Mouse (Mus musculus) embryonic facial prominence, embryonic 14.5 days (tissue): ENCODE measurements around the gene Idi2. TPM values are rescaled to one million over a fixed set of nuclear protein-coding genes. Genes with fewer than 3 reads are reported as not detected.
"Not testable (repeated sequence)": the region's sequence is repeated elsewhere in the genome, so short reads cannot be mapped to it uniquely, and the experiment has no call there.

Experiments
- ATAC-seq: fragments of 200-750 bp; cut with Nextera tagmentation; 2 replicates; pipeline ENCODE4 v1.8.0; 2017; ENCODE audit warnings: low read depth, moderate number of reproducible peaks, moderate TSS enrichment
- DNase-seq: peaks from one replicate; pipeline ENCODE4 v3.0.0-alpha.2; 2015; ENCODE audit warnings: low spot score
- H3K27ac ChIP-seq: fragments of 300-500 bp; sonication (generic); replicated peaks from 2 replicates; pipeline ENCODE4 v1.5.1; 2014; ENCODE audit warnings: low read depth, mild to moderate bottlenecking, low read length, moderate library complexity
- H3K27me3 ChIP-seq: fragments of 300-500 bp; sonication (generic); replicated peaks from 2 replicates; pipeline ENCODE4 v1.6.1; 2014; ENCODE audit warnings: low read length; ENCODE audit not compliant: control insufficient read depth, insufficient read depth
- H3K36me3 ChIP-seq: fragments of 300-500 bp; sonication (generic); 2 replicates; pipeline ENCODE4 v1.6.1; 2014; ENCODE audit warnings: low read length, mixed read lengths; ENCODE audit not compliant: control insufficient read depth, insufficient read depth
- H3K4me1 ChIP-seq: fragments of 300-500 bp; sonication (generic); 2 replicates; pipeline ENCODE4 v1.6.1; 2014; ENCODE audit warnings: antibody characterized with exemption, low read length; ENCODE audit not compliant: control insufficient read depth, insufficient read depth
- H3K4me2 ChIP-seq: fragments of 300-500 bp; sonication (generic); 2 replicates; pipeline ENCODE4 v1.6.1; 2014; ENCODE audit warnings: low read depth, mild to moderate bottlenecking, low read length, moderate library complexity, mixed read lengths
- H3K4me3 ChIP-seq: fragments of 300-500 bp; sonication (generic); 2 replicates; pipeline ENCODE4 v1.5.1; 2014; ENCODE audit warnings: low read depth, mild to moderate bottlenecking, low read length
- H3K9ac ChIP-seq: fragments of 300-500 bp; sonication (generic); 2 replicates; pipeline ENCODE4 v1.6.1; 2014; ENCODE audit warnings: low read depth, mild to moderate bottlenecking, low read length, moderate library complexity, mixed read lengths
- H3K9me3 ChIP-seq: fragments of 300-500 bp; sonication (generic); 2 replicates; pipeline ENCODE4 v1.6.1; 2016; ENCODE audit warnings: low read length; ENCODE audit not compliant: control insufficient read depth
- WGBS: fragments of 180-500 bp; shearing (Covaris S2); extraction: QIAGEN DNeasy Blood & Tissue Kit; methylation state at CpG from one replicate; pipeline ENCODE4 v1.1.7; 2014; 5-methylcytosine and 5-hydroxymethylcytosine counted together
- polyA plus RNA-seq: library from polyadenylated mRNA; unstranded; fragments of >200 nt; fragmentation: Nextera tagmentation; extraction: Ambion mirVana; gene quantifications from 2 replicates; pipeline ENCODE4 v1.2.1, GENCODE M21; 2014

The Idi2 gene
- polyA plus RNA-seq, result 0.38 and 3.0 TPM in 2 replicates

DNA sequence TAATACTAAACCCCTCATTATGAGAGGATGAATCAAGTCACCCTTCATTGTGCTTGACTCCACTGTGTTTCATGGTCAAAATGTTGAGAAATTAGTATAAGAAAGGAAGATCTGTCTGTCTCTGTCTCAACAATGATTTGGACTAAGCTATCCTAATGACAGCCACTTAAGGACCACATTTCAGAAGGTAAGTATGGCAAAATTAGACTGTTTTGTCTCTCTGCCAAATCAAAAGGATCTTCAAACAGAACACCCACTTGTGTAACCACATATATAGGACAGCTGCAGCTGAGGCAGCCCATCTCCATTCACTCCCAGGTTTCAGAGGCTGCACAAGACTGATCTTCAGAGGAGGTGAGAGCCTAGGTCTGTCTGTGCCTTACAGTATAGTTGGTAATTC is at the start of gene Idi2:
Gene Idi2 (plus strand): TSS at position 301 of the 400 bp plus-strand sequence.
- H3K36me3 ChIP-seq, H3K27me3 ChIP-seq, H3K27ac ChIP-seq, H3K9me3 ChIP-seq, H3K4me2 ChIP-seq, H3K9ac ChIP-seq, DNase-seq, H3K4me1 ChIP-seq, ATAC-seq, H3K4me3 ChIP-seq: not testable (repeated sequence)

DNA sequence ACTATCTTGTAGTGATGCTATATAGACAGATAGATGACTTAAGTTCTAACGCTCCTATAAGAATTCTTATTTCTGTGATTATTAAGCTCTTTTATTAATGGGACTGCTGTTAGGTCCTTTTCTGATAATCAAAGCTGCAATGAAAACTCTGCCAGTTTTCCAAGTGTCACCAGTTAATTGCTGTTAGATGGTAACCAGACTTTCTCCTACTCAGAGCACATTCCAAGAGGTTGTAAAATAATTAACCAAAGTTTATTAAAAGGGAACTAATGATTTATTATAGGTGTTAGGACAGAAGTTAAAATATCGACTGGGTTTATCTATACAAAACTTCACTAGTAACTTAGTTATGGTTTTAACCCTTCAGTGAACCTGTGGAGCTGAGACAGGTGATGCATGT is 46.7 kb upstream of the Idi2 start:
- H3K9ac ChIP-seq, H3K27ac ChIP-seq, ATAC-seq, H3K27me3 ChIP-seq, DNase-seq, H3K4me3 ChIP-seq, H3K4me2 ChIP-seq, H3K36me3 ChIP-seq, H3K4me1 ChIP-seq: not testable (repeated sequence)
- 89% methylated on average over 2 of the region's 2 CpGs for WGBS
- peaks cover 15% of the 10 kb centered on the region; the same call in 1 of the 2 replicates for H3K9me3 ChIP-seq

DNA sequence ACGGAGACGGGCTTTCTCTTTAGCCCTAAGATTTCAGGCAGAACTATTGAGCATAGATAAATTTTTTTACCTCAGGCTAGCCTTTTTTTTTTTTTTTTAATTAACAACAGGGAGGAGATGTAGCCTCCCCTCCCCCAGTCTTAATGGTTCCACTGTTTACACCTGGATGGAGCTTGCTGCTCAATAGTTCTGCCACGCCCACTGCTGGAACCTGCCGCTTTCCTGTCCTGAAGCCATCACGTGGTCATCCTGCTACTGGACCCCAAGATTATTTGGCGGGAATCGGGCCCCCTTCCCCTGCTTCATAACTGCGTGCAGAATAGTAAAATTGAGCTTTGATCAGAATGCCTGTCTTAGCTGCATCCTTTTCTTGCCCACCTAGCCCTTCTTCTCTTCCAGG is 38.8 kb upstream of the Idi2 start:
- not testable (repeated sequence) for H3K9me3 ChIP-seq, ATAC-seq, H3K4me1 ChIP-seq, H3K27ac ChIP-seq, H3K9ac ChIP-seq, H3K4me2 ChIP-seq, H3K36me3 ChIP-seq, DNase-seq, H3K4me3 ChIP-seq, H3K27me3 ChIP-seq
- WGBS, result 88% methylated on average over 8 of the region's 8 CpGs

DNA sequence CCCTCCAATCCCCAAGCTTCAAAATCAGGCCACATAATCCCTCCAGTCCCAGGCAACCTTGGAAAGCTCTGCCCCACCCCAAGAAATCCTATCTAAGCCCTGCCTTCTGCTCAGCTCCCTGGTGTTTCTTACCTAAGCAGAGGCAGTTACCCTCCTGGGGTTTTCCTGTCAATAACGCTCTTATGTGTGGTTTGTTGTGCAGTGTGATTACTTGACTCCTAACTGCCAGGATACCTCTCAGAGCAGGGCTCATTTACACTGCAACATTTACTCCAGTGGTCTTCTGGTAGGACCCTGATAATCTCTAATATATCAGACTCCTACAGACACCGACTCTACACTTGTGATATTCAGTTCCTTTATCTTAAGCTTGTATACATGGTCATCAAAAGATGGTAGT is 19.2 kb upstream of the Idi2 start:
- Histone ChIP-seq H3K4me1 (no peaks in the 10 kb centered on the region), H3K9me3 (no peaks in the 10 kb centered on the region), H3K4me2 (no peak overlapping the region), H3K9ac (no peak overlapping the region), H3K27me3 (no peaks in the 10 kb centered on the region), H3K27ac (no peak overlapping the region), H3K36me3 (no peaks in the 10 kb centered on the region), H3K4me3 (no peak overlapping the region)
- DNase-seq, result no peak
- no peak for ATAC-seq
- WGBS, result 49% methylated on average over 2 of the region's 2 CpGs

DNA sequence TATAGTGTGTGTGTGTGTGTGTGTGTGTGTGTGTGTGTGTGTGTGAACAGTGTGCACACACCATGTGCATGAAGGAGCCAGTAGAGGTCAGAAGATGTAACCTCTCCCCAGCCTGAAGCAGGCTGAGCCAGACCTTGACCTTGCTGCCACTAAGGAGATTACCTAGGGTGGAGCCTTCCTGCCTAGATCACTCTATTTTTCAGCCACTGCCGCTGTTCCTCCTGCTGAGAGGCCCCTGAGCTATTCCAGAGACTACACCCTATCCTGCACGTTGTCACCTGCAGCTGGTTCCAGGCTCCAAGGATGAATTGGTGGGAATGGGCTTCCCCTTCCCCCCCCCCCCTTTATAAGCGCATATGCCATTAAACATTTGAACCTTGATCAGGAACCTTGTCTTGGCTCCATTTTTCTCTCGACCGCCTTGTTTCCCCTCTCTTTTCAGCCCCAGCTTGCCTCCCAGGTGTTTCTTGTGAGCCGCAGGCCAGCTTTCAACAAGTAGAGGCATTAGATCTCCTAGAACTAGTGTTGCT is 15.0 kb upstream of the Idi2 start:
- not testable (repeated sequence) for H3K9me3 ChIP-seq, H3K36me3 ChIP-seq, DNase-seq, H3K9ac ChIP-seq, H3K27ac ChIP-seq, H3K4me1 ChIP-seq, ATAC-seq, H3K4me3 ChIP-seq, H3K4me2 ChIP-seq, H3K27me3 ChIP-seq
- WGBS, result 75% methylated on average over 6 of the region's 6 CpGs

DNA sequence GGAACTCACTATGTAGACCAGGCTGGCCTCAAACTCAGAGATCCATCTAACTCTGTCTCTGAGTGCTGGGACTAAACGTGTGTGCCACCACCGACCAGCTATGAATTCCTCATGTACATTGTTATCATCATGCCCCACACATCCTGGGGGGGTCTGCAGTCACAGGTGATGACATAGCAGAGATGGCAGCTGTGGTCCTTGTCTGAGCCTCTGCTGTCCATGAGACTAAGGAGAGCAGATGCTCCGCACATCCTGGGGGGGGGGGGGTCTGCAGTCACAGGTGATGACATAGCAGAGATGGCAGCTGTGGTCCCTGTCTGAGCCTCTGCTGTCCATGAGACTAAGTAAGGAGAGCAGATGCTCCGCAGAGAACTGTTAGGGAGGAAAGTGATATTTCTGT is 11.6 kb upstream of the Idi2 start:
- not testable (repeated sequence) for H3K4me1 ChIP-seq, H3K4me2 ChIP-seq, H3K9me3 ChIP-seq, H3K4me3 ChIP-seq, H3K36me3 ChIP-seq, H3K27me3 ChIP-seq, H3K9ac ChIP-seq, H3K27ac ChIP-seq
- ATAC-seq (0 out of 2 replicates have a peak, but pooled peaks have one; percentile 44), DNase-seq (peak; percentile 7)
- 86% methylated on average over 4 of the region's 4 CpGs for WGBS

DNA sequence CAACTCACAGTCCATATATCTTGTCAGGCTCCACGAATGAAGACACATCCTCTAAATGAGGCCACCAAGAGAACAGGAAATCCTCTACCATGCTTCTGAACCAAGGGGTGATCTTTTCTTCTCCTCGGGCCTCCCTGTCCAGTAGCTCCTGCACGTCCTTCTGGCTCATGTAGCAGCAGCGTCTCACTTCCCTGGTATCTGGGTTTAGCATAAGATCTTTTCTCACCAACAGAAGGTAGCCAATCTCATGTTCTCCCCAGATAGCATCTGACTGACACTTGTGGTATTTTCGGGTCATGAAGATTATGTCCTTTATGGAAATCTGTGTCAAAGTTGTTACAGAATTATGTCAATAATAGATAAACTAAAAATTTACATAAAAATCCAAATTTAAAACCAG is 11.0 kb upstream of the Idi2 start:
- H3K4me2 ChIP-seq, H3K4me1 ChIP-seq, H3K9ac ChIP-seq, H3K27ac ChIP-seq, H3K4me3 ChIP-seq, DNase-seq, H3K9me3 ChIP-seq, H3K27me3 ChIP-seq, H3K36me3 ChIP-seq, ATAC-seq: not testable (repeated sequence)
- 57% methylated on average over 1 of the region's 5 CpGs for WGBS

DNA sequence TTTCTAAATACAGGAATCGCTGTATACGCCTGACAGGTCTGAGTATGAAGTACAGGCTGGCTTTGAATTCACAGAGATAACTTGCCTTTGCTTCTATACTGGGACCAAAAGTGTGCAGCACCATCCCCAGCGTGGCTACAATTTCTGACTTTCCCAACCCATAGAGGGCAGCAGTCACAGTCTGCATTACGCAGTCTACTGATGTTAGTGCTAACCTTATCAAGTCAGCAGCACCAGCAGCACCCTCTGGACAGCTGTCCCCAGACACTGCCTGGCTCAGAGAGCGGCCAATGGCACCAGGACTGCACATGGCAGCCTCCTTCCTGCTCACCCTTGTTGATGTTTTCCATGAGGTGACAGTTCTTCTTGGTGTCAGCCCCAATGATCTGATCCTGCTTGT is 8.8 kb upstream of the Idi2 start:
- H3K9me3 ChIP-seq, H3K36me3 ChIP-seq, DNase-seq, ATAC-seq, H3K27me3 ChIP-seq, H3K4me1 ChIP-seq, H3K4me3 ChIP-seq, H3K27ac ChIP-seq, H3K4me2 ChIP-seq, H3K9ac ChIP-seq: not testable (repeated sequence)
- WGBS, result no CpG with 5 or more reads among the region's 5 CpGs

DNA sequence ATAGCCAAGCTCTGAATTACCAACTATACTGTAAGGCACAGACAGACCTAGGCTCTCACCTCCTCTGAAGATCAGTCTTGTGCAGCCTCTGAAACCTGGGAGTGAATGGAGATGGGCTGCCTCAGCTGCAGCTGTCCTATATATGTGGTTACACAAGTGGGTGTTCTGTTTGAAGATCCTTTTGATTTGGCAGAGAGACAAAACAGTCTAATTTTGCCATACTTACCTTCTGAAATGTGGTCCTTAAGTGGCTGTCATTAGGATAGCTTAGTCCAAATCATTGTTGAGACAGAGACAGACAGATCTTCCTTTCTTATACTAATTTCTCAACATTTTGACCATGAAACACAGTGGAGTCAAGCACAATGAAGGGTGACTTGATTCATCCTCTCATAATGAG is 4.5 kb upstream of the Idi2 start, which contains the start of gene Gm9745:
Gene Gm9745 (minus strand): TSS at position 101 of the 400 bp plus-strand sequence.
- H3K36me3 ChIP-seq, H3K27me3 ChIP-seq, H3K27ac ChIP-seq, H3K9ac ChIP-seq, ATAC-seq, H3K4me2 ChIP-seq, H3K4me1 ChIP-seq, H3K9me3 ChIP-seq, DNase-seq, H3K4me3 ChIP-seq: not testable (repeated sequence)
